Mouse (Mus musculus): ENCODE measurements around the gene Grb2.

The Grb2 gene

DNA sequence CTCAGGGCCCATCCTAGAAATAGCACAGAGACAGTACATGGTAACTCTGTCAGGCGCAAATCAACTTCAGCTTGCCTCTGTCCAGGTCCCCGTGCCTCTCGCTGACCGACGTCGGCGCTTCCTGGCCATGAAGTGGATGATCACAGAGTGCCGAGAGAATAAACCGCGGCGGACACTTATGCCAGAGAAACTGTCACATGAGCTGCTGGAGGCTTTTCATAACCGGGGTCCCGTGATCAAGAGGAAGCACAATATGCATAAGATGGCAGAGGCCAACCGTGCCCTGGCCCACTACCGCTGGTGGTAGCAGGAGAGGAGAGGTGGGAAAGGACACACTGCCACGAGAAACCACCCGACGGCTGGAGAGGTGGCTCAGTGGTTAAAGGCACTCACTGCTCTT lies 101.7 kb downstream of the Grb2 start:
- DNase-seq (ENCODE audit: low spot score), result no peak

DNA sequence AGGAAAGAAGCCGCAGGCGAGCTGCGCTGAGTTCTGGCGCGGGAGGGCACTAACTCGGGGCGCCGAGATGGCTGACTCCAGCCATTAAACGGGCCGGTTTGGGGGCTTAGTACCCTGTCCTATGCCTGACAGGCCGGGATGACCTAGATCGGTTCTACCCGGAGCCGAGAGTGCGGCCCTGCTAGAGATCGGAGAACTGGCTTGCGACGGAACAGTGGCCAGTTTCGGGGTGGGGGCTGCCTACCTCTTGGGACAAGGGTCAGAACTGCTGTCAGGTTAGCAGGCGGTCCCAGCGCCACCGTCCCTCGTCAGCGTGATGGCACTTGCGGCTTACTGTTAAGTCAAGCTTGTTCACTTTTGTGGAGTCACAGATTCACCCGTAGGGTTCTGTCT lies 104.1 kb downstream of the Grb2 start:
- DNase-seq (ENCODE audit: low spot score), result no peak

DNA sequence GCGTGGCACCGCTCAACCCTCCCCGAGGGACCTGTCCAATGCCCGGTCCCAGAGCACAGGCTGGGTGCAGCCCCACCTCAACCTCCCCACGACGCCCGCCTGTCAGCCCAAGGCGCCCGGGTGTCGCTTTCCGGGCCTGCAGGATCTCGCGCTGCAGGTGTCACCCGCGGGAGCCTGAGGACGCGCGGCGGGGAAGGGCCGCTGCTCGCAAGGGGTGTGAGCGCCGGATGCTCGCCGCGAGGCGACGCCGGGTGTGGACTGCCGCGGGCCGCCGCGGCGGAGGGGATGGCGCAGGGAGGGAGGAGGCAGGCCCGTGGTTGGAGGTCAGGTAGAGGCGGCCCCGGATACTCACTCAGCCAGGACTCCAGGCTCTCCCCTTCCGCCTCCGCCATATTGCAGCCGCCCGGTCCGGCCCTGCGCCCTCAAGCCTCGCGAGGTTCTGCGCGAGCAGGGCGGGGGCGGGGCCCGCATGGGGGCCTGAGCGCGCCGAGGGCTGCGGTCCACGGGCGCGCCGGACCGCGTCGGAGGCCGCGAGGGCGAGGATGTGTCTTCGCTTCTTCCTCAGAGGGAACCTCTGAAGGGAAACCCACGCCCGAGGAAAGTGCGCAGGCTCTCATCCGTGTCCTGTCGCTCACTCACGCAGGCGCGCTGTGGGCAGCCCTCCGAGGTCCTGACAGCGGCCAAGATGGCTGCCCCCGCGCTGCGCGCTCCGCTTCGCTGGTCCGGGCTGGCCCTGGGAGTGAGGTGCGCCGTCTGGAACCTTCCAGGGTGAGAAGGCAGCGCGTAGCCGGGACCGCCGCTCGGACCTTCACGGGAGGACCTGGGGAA lies 104.7 kb downstream of the Grb2 start, which contains the start of the genes Mrps7 and Gga3:
Gene Mrps7, plus strand, starts transcription at position 450 of the 828 bp plus-strand sequence.
Gene Gga3, minus strand, starts transcription at position 576 of the 828 bp plus-strand sequence.
- DNase-seq (ENCODE audit: low spot score), result peak; percentile 85

DNA sequence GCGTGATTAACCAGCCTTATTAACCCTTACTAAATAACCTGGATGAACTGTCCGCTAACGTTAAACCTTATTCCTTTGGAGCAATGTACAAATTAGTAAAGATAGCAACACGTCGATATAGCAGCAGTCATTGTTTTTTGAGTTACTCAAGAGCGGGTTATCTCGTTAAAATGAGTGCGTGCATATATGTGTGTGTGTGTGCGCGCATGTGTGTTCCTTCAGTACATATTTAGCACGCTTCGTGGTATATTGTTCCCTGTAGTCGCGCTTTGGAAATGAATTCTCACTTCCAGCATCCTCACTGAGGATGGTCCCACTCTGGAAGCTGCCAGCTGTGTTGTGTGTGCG lies 105.3 kb downstream of the Grb2 start:
- DNase-seq (ENCODE audit: low spot score), result no peak

DNA sequence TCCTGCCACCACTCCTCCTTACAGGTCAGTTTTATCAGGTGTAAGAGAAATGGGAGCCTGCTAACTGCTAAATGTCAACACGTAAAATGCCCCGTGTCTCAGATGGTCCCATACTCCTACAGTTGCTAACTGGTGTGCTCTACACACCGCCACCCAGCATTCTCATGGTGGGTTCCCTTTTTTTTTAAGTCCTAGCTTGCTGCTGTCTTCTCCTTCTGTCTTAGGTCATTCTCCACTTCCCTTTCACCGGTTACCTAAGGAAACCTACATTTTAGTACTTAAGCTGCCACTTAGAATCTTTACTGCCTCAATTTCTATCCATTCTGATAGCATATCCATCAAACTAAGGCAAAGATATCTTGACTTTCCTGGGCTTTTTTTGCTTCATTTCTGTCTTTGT lies 107.2 kb downstream of the Grb2 start:
- DNase-seq (ENCODE audit: low spot score), result no peak

DNA sequence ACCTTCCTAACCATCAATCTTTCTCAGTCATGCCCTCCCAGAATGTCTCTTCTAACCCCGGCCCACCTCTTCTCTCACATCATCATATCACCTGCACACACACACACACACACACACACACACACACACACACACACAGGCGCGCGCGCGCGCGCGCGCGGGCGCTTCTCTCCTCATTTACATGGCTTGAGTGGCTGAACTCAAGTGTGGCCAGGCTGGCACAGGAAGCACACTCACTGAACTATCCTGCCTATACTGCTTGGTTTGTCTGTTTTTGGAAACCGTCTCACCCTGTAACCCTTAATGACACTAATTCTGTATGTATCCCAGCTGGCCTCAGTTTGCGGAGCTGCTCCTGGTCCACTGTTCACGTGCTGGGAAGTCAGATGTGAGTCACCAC lies 107.7 kb downstream of the Grb2 start:
- no peak for DNase-seq (ENCODE audit: low spot score)

DNA sequence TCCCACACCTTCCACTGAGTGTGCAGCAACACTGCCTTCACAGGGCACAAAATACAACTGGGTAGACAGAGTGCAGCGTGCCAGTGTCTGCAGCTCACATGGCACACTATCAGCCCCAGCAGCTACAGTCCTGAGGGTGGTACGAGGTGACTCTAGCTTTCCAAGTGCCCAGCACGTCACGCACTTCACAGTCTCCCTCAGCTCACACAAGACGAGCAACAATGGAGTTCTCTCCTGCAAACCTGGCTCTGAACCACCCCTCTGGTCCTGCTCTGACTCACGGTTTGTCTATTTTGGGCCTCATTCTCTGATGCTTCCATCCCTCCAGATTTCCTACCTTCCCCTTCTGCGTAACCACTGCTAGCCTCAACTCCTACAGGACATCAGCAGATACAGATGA lies 108.7 kb downstream of the Grb2 start:
- no peak for DNase-seq (ENCODE audit: low spot score)

DNA sequence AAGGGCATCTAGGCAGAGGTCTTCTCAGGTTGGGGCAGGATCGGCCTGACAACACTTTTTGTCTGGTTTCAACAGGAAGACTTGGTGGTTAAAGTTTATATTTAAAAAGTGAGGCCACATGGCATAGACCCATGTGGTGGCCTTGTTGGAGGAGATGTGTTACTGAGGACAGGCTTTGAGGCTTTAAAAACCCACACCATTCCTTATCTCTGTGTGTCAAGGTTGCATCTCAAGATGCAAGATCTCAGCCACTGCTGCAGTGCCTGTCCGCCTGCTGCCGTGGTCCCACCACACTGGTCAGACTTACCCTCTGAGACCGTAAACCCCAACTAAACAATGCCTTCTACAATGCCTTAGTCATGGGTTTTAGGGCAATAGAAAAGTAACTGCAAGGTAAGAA lies 110.1 kb downstream of the Grb2 start:
- DNase-seq (ENCODE audit: low spot score), result no peak

DNA sequence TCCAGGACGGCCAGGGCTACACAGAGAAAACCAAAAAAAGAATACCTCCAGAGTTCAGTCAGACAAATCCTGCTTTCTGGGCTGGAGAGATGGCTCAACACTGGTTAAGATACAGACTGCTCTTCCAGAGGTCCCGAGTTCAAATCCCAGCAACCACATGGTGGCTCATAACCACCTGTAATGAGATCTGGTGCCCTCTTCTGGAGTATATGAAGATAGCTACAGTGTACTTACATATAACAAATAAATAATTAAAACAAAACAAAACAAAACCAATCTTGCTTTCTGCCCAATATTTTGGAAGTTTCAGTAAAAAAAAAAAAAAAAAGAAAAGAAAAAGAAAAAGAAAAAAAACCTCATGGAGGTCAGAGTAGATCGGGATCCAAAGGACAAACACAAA lies 113.2 kb downstream of the Grb2 start:
- DNase-seq (ENCODE audit: low spot score), result no peak
